Comparison of ENCODE assay signal across 13 mouse cellular contexts in genomic region chr9:72465754-72466181, GRCm38 (mm10). TPM values are rescaled to one million over a fixed set of nuclear protein-coding genes. Genes with fewer than 3 reads are reported as not detected.
DNase-seq lines count a peak whose midpoint lies in the region; ATAC-seq and TF ChIP-seq lines count a peak whose summit lies in the region.
"Had no signal": no experiment of that assay in that cellular context is flagged by ENCODE, and none has a peak within 500 bp of the region (broad histone marks: within the 10 kb centered on the region; RNA-seq: fewer than 3 reads in every experiment).

No protein-coding gene starts in this region.

- no peak overlapping the region for H3K4me3 ChIP-seq in heart, postnatal 0 days (ENCODE audit: low read depth, low read length)
- no peak overlapping the region; the same call in 1 of the 2 replicates for H3K4me3 ChIP-seq in G1E (ENCODE audit: low read depth, low read length)
- no peak overlapping the region for H3K4me3 ChIP-seq in liver, postnatal 0 days (ENCODE audit: low read depth, low read length)

- H3K9me3 ChIP-seq in heart, postnatal 0 days (replicated peaks; ENCODE audit: control insufficient read depth, low read length), result no peaks in the 10 kb centered on the region
- H3K9me3 ChIP-seq in G1E (replicated peaks), result no peaks in the 10 kb centered on the region
- no peaks in the 10 kb centered on the region for H3K9me3 ChIP-seq in liver, postnatal 0 days (ENCODE audit: low read length)

- no peaks in the 10 kb centered on the region for H3K4me1 ChIP-seq in heart, postnatal 0 days (ENCODE audit: control insufficient read depth, insufficient read depth)
- peaks cover 64% of the 10 kb centered on the region for H3K4me1 ChIP-seq in G1E (ENCODE audit: insufficient read depth, low read depth, low read length)
- H3K4me1 ChIP-seq in liver, postnatal 0 days (ENCODE audit: insufficient read depth), result 0 out of 2 replicates have a peak, but pooled peaks cover 5% of the 10 kb centered on the region

- 58% methylated on average over 4 of the region's 4 CpGs for WGBS in heart, postnatal 0 days
- 20% methylated on average over 4 of the region's 4 CpGs for WGBS in liver, postnatal 0 days (ENCODE audit: insufficient replicate concordance)

- H3K4me2 ChIP-seq in heart, postnatal 0 days (ENCODE audit: low read depth, low read length), result no peak overlapping the region
- H3K4me2 ChIP-seq in liver, postnatal 0 days (ENCODE audit: low read depth, low read length), result no peak overlapping the region
- H3K4me2 ChIP-seq: heart, embryonic 11.5 days had no signal

- intact Hi-C loops in heart, postnatal 14 days (cut with DNase I), result no loop called here

- TF ChIP-seq EP300 in heart, postnatal 0 days (IDR thresholded peaks at IDR 0.05; ENCODE audit: low read depth), result no peak
- TF ChIP-seq EP300 in liver, postnatal 0 days (IDR thresholded peaks at IDR 0.05; ENCODE audit: low read depth), result no peak; the same call in 1 of the 2 replicates

- H3K36me3 ChIP-seq in heart, postnatal 0 days (replicated peaks; ENCODE audit: control insufficient read depth, insufficient read depth, low read length), result peaks cover 3% of the 10 kb centered on the region; the same call in 1 of the 2 replicates
- peaks cover 72% of the 10 kb centered on the region for H3K36me3 ChIP-seq in G1E (replicated peaks)
- 0 out of 2 replicates have a peak, but pooled peaks cover under 1% of the 10 kb centered on the region for H3K36me3 ChIP-seq in liver, postnatal 0 days (replicated peaks; ENCODE audit: insufficient read depth, low read length)

- DNase-seq in heart, postnatal 0 days (ENCODE audit: low spot score), result no peak
- DNase-seq in heart, postnatal 14 days, result no peak
- DNase-seq in G1E (ENCODE audit: low spot score), result peak; percentile 53
- no peak for DNase-seq in liver, postnatal 0 days
- peak; percentile 27 to 38 for DNase-seq in thymus, postnatal 10 days (ENCODE audit: low spot score in 2 of 2)
- DNase-seq in kidney, adult 9 months, result no peak
- DNase-seq in spleen, postnatal 14 days (ENCODE audit: low spot score in 2 of 2), result no peak
- DNase-seq in layer of hippocampus, postnatal 10 days (ENCODE audit: low spot score in 2 of 2), result no peak
- DNase-seq: cerebellum, postnatal 36 days; left cerebral cortex, postnatal 4 days had no signal

- H3K27ac ChIP-seq in heart, postnatal 0 days (ENCODE audit: low read depth), result peak overlapping the region; percentile 34; the same call in 1 of the 2 replicates
- H3K27ac ChIP-seq in liver, postnatal 0 days (ENCODE audit: low read depth), result peak overlapping the region; percentile 34

- ATAC-seq in heart, postnatal 0 days (ENCODE audit: insufficient read depth, low read depth), result no peak
- peak; percentile 82 for ATAC-seq in G1E (ENCODE audit: extremely low read depth, insufficient number of reproducible peaks, low FRiP score, poor library complexity, severe bottlenecking)
- peak; percentile 50 for ATAC-seq in liver, postnatal 0 days
- ATAC-seq: lung, postnatal 0 days; midbrain, embryonic 16.5 days had no signal

- no peak for TF ChIP-seq CTCF in heart, postnatal 0 days (IDR thresholded peaks at IDR 0.05; ENCODE audit: low read depth)
- TF ChIP-seq CTCF in G1E (IDR thresholded peaks at IDR 0.05; ENCODE audit: low read depth, low read length), result no peak
- no peak for TF ChIP-seq CTCF in liver, postnatal 0 days (IDR thresholded peaks at IDR 0.05; ENCODE audit: low read depth)

- H3K27me3 ChIP-seq in heart, postnatal 0 days (ENCODE audit: control insufficient read depth, insufficient read depth, low read length), result no peaks in the 10 kb centered on the region
- no peaks in the 10 kb centered on the region for H3K27me3 ChIP-seq in G1E (ENCODE audit: insufficient read depth, low read length)
- no peaks in the 10 kb centered on the region for H3K27me3 ChIP-seq in liver, postnatal 0 days (ENCODE audit: insufficient read depth, low read length)

- no peak overlapping the region for H3K9ac ChIP-seq in heart, postnatal 0 days (replicated peaks; ENCODE audit: low read depth, low read length)
- no peak overlapping the region for H3K9ac ChIP-seq in liver, postnatal 0 days (replicated peaks)

RNA-seq across cellular contexts. Expression of gene Tex9, which starts 26.2 kb away (rescaled TPM):
- total RNA-seq in heart, postnatal 0 days (2014; rRNA removed; ENCODE audit: low replicate concordance), result 0.76 and 9.7 TPM in 2 replicates
- polyA plus RNA-seq in heart, postnatal 0 days (2015; fragmentation: Nextera tagmentation; extraction: Ambion mirVana), result 6.3 and 8.4 TPM in 2 replicates
- total RNA-seq in heart, postnatal 14 days (2021), result 1 to 10 TPM; 2.6 TPM
- total RNA-seq in G1E (2014; fragmentation: Nextera tagmentation), result 157 and 164 TPM in 2 replicates
- 86.8 and 124 TPM in 2 replicates for total RNA-seq in G1E (2017)
- 24.6 and 31.0 TPM in 2 replicates for polyA plus RNA-seq in G1E (2012)
- 4.1 and 4.9 TPM in 2 replicates for polyA plus RNA-seq in liver, postnatal 0 days (2015; fragmentation: Nextera tagmentation; extraction: Ambion mirVana)
- total RNA-seq in layer of hippocampus, postnatal 10 days (2021), result 10 to 100 TPM; 11.2 to 13.1 TPM

RNA-seq across cellular contexts. Expression of gene Mns1, which starts 28.0 kb away (rescaled TPM):
- total RNA-seq in heart, postnatal 0 days (2014; rRNA removed; ENCODE audit: low replicate concordance), result 1.1 and 2.3 TPM in 2 replicates
- 4.7 and 5.1 TPM in 2 replicates for polyA plus RNA-seq in heart, postnatal 0 days (2015; fragmentation: Nextera tagmentation; extraction: Ambion mirVana)
- total RNA-seq in heart, postnatal 14 days (2021), result under 1 TPM; 0.91 to 0.95 TPM
- total RNA-seq in G1E (2014; fragmentation: Nextera tagmentation) (138 and 151 TPM in 2 replicates), G1E (2017) (219 and 357 TPM in 2 replicates)
- polyA plus RNA-seq in G1E (2012), result 24.4 and 33.2 TPM in 2 replicates
- polyA plus RNA-seq in liver, postnatal 0 days (2015; fragmentation: Nextera tagmentation; extraction: Ambion mirVana), result 36.4 and 41.9 TPM in 2 replicates
- 1 to 10 TPM; 2.9 TPM for total RNA-seq in layer of hippocampus, postnatal 10 days (2021)

Comparison
In these comparisons a context has a peak if more than half of its experiments do, and no peak if none do; other contexts are left out.
1. DNase-seq: peak in G1E (single experiment) and thymus, postnatal 10 days (2 of 2); none in heart, postnatal 0 days (single experiment), heart, postnatal 14 days (0 of 2), liver, postnatal 0 days (single experiment), kidney, adult 9 months (single experiment), spleen, postnatal 14 days (0 of 2) and layer of hippocampus, postnatal 10 days (0 of 2).
2. RNA of gene Mns1, which starts 28.0 kb away (total RNA-seq): 138 to 357 TPM in G1E; 2.9 TPM in layer of hippocampus, postnatal 10 days, 1.1 to 2.3 TPM in heart, postnatal 0 days and 0.91 to 0.95 TPM in heart, postnatal 14 days; every median in the first group is over 10 times any median in the second.